ENCODE assay signal across 16 mouse cellular contexts in the genomic region with DNA sequence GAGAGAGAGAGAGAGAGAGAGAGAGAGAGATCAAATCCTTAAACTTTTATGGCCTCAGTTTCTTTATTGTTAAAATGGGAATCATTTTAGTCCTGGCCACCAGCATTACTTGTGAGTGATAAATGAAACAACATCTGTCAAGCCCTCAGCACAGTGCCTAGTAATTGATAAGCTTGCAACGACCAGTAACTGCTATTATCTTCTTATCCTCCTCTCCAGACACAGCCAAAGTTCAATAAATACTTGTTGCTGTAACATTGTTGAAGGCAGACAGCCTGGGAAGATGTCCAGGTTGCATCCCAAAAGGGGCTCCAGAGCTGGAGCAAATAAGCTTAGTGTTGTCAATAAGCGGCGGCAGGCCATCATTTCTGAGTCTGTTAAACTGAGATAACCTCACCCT.
"Had no signal": no experiment of that assay in that cellular context is flagged by ENCODE, and none has a peak within 500 bp of the region (broad histone marks: within the 10 kb centered on the region; RNA-seq: fewer than 3 reads in every experiment).

No protein-coding gene starts in this region.

- H3K4me3 ChIP-seq: limb, embryonic 15.5 days; megakaryocyte, embryonic 14.5 days; midbrain, embryonic 12.5 days; myocyte; neural tube, embryonic 15.5 days; stomach, embryonic 15.5 days had no signal

- H3K4me2 ChIP-seq: limb, embryonic 15.5 days; lung, embryonic 14.5 days; midbrain, embryonic 12.5 days; neural tube, embryonic 15.5 days; stomach, embryonic 15.5 days had no signal

- H3K9me3 ChIP-seq: limb, embryonic 15.5 days; midbrain, embryonic 12.5 days; neural tube, embryonic 15.5 days; stomach, embryonic 15.5 days had no signal

- H3K27ac ChIP-seq: limb, embryonic 15.5 days; midbrain, embryonic 12.5 days; neural tube, embryonic 15.5 days; stomach, embryonic 15.5 days had no signal

- H3K9ac ChIP-seq: limb, embryonic 15.5 days; lung, embryonic 14.5 days; midbrain, embryonic 12.5 days; neural tube, embryonic 15.5 days; stomach, embryonic 15.5 days had no signal

- H3K36me3 ChIP-seq: limb, embryonic 15.5 days; midbrain, embryonic 12.5 days; neural tube, embryonic 15.5 days; stomach, embryonic 15.5 days had no signal

- DNase-seq: kidney, adult 18-20 months; kidney, postnatal 10 days; left cerebral cortex, postnatal 4 days; lung, embryonic 14.5 days; lung, postnatal 10 days; lung, postnatal 4 days; right cerebral cortex, adult 18-20 months; right cerebral cortex, postnatal 4 days; thymus, adult 2 months; thymus, postnatal 25 days had no signal

- H3K4me1 ChIP-seq: limb, embryonic 15.5 days; megakaryocyte, embryonic 14.5 days; midbrain, embryonic 12.5 days; neural tube, embryonic 15.5 days; stomach, embryonic 15.5 days had no signal

- H3K27me3 ChIP-seq: limb, embryonic 15.5 days; megakaryocyte, embryonic 14.5 days; midbrain, embryonic 12.5 days; neural tube, embryonic 15.5 days; stomach, embryonic 15.5 days had no signal
